Mouse (Mus musculus): ENCODE results near the gene Plekhg4. TPM values are rescaled to one million over a fixed set of nuclear protein-coding genes. Genes with fewer than 3 reads are reported as not detected.

The Plekhg4 gene
- polyA plus RNA-seq, 1 experiment = 0.52 TPM

DNA sequence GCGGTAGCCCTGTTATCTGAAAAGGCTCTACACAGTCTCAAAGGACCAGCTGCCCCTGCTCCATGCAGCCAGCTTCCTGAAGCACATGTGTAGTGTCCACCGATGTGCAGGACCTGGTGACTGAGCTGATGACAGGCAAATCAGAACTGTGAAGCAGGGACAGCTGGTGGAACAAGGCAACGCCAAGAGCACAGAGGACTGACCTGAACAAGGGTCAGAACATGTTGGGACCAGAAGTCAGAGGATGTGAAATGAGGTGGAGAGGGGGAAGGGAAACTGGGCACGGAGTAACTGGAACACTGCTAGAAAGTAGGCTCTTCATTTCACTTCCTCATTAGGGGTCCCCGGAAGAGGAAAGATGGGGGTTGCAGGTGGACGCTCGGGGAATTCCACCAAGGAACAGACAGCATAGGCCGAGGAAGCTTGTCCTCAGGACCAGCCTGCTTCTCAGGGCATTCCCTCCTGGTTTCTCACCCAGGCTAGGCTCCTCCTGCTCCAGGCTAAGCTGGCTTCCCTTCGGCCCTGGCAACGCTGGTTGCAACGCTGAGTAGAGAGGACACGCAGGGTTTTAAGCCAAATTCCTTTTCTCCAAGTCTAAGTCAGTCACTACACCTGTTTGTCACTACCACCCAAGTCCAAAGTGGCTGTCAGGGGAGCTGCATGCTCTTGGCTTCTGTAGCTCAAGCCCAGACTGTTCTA is 20.2 kb downstream of the Plekhg4 start:
- no peak for DNase-seq (ENCODE audit: low read depth, low spot score)
- 86% methylated on average over 12 of the region's 12 CpGs for WGBS

DNA sequence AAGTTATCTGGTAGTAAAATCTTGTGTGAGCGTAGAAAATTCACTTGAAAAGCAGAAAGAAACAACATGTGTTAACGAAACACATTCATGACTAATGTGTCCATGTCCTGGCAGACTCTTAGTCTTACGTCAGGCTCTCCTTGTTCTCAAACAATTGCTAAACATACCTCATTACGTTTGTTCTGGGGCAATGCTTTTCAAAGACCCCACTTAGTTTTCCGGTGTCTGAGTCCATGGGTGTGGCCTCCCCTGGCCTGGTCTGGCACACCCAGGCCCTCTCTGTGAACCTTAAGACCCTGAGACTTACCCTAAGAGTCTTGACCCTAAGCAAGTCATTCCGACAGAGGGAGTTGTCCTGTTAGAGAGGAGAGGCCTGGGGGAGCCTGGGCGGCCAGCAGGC is 20.8 kb downstream of the Plekhg4 start:
- no peak for DNase-seq (ENCODE audit: low read depth, low spot score)
- WGBS = 68% methylated on average over 7 of the region's 7 CpGs

DNA sequence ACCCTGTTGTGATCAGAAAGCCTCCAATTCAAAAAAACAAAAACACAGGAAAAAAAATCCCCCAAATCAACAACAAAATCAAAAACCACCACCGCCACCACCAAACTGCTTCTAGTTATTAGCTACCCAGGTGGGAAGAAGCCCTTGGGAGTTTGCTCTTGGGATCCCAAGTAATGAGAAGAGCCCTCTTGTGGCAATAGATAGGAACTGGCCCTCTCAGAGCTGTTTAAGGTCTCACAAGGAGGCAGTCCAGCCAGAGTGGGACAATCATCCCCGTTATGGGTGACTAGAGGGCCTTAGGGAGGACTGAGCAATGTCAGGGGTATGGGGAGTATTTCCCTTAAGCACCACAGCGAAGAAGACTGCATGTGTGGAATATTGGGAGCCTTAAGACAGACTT is 24.7 kb downstream of the Plekhg4 start:
- 29% methylated on average over 3 of the region's 3 CpGs for WGBS
- DNase-seq (ENCODE audit: low read depth, low spot score) = peak; percentile 21

DNA sequence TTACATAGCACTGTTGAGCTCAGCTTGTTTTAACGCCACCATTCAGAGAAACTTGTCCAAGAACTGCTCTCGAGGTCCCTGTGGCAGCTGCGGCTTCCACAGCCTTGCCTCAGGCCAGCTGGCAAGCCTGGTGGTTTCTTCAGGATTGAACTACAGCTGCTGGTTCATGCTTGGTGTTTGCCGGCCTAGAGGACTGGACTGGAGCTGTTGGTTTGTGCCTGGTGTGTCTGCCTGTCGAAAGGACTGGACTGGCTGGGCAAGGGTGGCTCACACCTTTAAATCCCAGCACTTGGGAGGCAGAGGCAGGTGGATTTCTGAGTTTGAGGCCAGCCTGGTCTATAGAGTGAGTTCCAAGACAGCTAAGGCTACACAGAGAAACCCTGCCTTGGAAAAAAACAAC is 26.9 kb downstream of the Plekhg4 start:
- DNase-seq (ENCODE audit: low read depth, low spot score) = no peak
- WGBS = 84% methylated on average over 5 of the region's 5 CpGs

DNA sequence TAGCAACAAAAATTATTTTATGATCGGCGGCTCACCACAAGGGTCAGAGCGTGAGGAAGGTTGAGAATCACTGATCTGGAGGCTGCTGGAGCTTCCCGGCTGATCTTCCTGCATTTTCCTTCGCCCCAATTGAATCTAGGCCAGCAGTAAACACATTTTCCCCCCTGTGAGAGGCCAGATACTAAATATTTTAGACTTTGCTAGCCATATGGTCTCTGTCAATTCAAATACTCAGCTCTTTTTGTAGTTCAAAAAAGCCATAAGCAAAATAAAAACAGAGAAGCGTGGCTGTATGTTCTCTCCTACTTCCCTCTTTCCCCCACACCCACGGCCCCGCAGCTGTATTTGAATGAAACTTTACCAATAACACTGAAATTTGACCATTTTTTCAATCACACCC is 30.4 kb downstream of the Plekhg4 start:
- 71% methylated on average over 8 of the region's 8 CpGs for WGBS
- DNase-seq (ENCODE audit: low read depth, low spot score) = no peak

DNA sequence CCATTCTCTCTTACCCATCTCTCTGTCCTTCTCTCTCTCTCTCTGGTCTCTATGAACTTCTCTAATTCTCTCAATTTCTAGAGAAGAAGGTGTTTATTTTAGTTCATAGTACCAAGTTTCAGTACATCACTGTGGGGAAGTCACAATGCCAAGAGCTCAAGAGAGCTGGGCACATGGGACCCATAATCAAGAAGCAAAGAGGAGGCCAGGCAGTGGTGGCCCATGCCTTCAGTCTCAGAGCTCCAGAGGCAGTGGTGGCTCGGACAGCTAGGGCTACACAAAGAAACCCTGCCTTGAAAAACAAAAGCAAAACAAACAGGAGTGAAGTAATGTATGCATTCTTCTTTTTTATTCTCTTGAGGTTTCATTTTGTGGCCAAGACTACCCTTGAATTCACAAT is 31.4 kb downstream of the Plekhg4 start:
- WGBS = 71% methylated on average over 1 of the region's 1 CpGs
- DNase-seq (ENCODE audit: low read depth, low spot score) = no peak

DNA sequence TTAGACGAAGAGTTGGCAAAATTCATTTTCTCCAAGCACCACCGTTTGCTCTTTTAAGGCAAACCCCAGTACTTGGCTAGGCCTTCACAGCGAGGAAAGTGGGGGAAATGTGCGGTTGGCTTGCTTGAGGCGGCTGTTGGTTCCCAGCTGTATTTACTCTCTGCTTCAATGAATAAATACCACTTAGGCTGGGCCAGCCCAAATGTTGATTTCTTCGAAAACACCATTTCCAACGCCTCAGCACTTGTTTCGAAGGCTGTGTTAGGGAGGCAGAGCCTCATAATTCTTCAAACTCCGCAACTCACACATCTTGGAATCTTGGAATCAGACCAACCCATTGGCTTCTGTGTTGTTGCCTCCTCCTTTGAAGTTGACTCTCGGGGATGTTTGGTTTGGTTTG is 33.3 kb downstream of the Plekhg4 start:
- no peak for DNase-seq (ENCODE audit: low read depth, low spot score)
- WGBS = 43% methylated on average over 10 of the region's 10 CpGs

DNA sequence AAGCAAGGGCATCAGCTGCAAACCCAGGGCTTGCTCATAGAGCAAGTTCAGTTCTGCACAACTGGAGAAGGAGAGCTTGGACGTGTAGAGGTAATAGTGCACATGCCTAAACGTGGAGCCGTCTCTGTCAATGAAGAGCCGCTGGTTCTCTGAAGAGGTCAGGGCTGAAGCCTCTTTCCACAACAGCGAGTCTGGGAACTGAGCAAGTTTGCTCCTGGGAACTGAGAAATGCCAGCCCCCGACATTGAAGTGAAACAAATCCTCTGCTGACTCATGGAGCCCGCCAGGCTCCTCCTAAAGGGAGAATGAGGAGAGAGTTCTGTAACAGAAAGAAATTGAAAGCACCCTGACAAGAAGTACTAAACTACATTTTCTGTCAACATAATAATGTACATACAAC is 35.3 kb downstream of the Plekhg4 start:
- DNase-seq (ENCODE audit: low read depth, low spot score) = no peak
- WGBS = 61% methylated on average over 7 of the region's 7 CpGs

DNA sequence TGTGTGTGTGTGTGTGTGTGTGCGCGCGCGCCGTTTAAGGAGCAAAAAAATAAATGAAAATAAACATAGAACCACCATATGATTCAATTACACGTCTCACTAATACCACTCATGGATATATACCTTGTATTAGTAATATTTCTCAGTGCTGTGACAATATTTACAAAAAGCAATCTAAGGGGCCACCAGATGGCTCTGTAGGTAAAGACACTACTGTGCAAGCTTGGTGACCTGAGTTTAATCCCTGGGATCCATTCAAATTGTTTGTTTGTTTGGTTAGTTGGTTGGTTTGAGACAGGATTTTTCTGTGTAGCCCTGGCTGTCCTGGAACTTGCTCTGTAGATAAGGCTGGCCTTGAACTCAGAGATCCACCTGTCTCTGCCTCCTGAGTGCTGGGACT is 36.9 kb downstream of the Plekhg4 start:
- no peak for DNase-seq (ENCODE audit: low read depth, low spot score)
- WGBS = 92% methylated on average over 6 of the region's 6 CpGs

DNA sequence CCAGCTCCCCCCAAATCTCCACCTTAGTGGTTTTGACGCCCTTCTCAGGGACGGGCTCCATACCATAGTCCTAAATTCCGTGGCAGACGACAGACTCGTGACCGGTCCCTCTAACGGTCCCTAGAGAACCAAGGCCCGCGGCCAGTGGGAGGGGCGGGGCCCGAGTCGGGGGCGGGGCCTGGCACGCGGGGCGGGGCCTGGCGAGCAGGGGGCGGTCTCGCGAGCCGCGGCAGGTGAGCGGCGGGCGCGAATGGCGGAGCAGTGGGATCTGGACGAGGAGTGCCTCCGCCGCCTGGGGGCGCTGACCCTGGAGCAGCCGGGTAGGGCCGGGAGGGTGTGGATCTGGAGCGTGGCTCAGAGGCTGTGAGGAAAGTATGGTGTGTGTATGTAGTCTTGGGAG is 40.3 kb downstream of the Plekhg4 start, which contains the start of the genes Kctd19 and Lrrc36:
Gene Kctd19 (minus strand): TSS at position 112 of the 400 bp plus-strand sequence.
Gene Lrrc36 (plus strand): TSS at position 181 of the 400 bp plus-strand sequence.
- WGBS = 3% methylated on average over 34 of the region's 34 CpGs
- peak; percentile 11 for DNase-seq (ENCODE audit: low read depth, low spot score)

DNA sequence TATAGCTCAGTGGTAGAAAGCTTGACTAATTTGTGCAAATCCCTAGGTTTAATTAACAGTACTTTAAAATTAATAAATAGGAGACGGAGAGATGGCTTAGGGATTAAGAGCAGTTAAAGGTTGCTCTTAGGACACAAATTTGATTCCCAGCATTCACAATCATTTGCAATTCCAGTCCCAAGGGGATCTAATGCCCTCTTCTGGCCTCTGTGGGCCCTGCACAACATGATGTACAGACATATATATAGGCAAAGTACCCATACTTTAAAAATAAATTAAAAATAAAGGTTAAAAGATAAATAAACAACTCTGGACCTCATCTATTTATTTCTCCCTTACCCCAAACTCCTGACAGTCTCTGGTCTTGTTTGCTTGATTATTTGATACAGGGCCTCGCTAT is 45.9 kb downstream of the Plekhg4 start:
- DNase-seq (ENCODE audit: low read depth, low spot score) = no peak
- 83% methylated on average over 2 of the region's 2 CpGs for WGBS

DNA sequence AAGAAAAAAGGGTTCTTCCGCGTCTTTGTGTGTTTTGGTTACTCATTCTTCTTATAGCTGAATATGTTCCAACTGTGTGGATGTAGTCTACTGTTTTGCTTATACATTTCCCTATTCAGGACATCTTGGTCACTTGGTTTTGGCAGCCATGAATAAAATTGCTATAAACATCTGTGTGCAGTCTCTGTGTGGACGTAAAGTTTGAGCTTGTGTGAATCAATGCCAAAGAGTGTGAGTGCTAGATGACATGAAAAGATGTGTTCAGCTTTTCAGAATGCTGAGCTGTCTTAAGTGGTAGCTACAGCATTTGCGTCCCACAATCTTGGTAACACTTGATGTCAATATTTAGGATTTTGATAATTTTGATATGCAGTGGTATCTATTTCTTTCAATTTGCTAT is 46.7 kb downstream of the Plekhg4 start:
- no peak for DNase-seq (ENCODE audit: low read depth, low spot score)
- 85% methylated on average over 4 of the region's 4 CpGs for WGBS

DNA sequence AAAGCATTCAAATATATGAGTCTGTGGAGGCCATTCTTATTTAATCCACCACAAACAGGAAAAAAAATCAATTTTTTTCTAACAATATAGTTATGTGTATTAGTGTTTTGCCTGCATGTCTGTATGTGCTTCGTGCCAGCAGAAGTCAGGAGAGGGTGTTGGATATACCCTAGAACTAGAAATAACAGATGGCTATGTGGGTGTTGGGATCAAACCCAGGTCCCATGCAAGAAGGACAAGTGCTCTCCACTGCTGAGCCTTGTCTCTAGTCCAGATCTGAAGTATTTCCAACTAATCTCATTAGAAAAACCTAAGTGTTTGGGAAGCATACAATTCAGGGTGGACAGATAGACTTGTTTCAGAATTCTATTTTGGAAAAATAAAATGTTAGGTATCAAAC is 48.9 kb downstream of the Plekhg4 start:
- 63% methylated on average over 1 of the region's 1 CpGs for WGBS
- no peak for DNase-seq (ENCODE audit: low read depth, low spot score)

DNA sequence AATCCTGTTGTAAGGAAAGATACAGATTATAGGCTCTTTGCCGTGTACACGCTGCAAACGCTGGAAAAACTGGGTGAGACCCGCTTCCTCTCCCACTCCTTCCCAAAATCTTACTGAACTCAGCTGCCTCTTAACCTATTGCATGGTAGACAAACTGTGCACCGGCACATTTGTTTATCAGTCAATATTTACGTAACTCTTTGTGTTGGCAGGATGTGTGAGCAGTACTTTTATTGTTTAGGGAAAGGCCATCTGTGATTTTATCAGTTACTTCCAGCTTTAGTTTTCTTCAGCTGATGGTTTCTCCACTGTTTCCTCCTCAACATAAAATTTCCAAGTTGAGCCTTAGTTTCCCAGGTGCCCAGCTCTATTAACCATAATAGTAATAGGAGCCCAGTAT is 53.8 kb downstream of the Plekhg4 start:
- no peak for DNase-seq (ENCODE audit: low read depth, low spot score)
- WGBS = 19% methylated on average over 6 of the region's 6 CpGs

DNA sequence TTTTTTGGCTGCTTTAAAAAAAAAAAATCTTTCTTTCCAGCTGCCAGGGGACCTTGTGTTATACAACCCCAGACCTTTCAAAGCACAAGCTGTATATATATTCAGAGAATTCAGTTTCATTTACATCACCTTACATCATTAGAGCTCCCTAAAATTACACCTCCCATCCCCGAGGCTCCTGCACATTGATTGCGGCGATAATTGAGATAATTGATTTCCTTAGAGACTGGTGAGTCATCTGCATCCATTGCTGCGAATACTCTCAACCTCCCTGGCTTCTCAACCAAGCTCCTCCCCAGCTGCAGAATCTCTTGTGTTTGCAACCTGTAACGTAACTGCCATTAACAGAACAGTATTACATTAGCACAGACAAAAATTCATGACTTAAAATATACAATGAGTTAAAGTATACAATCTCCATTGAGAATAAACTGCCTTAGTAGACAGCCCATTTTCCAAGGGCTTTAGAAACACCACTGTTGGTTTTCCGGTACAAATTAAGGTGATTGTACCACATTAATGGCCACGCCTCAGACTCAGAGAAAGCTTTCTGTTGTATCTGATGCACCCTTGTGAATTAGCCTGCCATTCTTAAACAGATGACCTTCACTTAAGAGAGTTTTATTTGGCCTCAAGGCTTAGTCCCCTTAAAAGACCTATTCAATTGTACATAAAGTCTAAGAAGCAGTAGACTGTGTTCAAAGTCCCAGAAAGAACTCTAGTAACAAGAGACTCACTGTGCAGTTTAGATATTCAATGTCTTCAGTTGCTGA is 58.9 kb downstream of the Plekhg4 start:
- WGBS = 60% methylated on average over 7 of the region's 7 CpGs

More for the DNA sequence above, 58.9 kb downstream of the Plekhg4 start:
- no peak for DNase-seq (ENCODE audit: low read depth, low spot score)

Other genes starting within 250 kb of the Plekhg4 start
- not detected in 2 replicates for gene Ces4a, start 241.5 kb upstream of the Plekhg4 start, polyA plus RNA-seq (2012; rRNA removed)
- gene Cbfb, start 202.6 kb upstream of the Plekhg4 start, polyA plus RNA-seq (2012; rRNA removed) = 7.0 and 8.1 TPM in 2 replicates
- 13.0 and 14.5 TPM in 2 replicates for gene D230025D16Rik, start 148.1 kb upstream of the Plekhg4 start, polyA plus RNA-seq (2012; rRNA removed)
- gene B3gnt9, start 118.1 kb upstream of the Plekhg4 start, polyA plus RNA-seq (2012; rRNA removed) = 4.9 and 6.2 TPM in 2 replicates
- 57.4 and 64.0 TPM in 2 replicates for gene Tradd, start 108.7 kb upstream of the Plekhg4 start, polyA plus RNA-seq (2012; rRNA removed)
- gene Fbxl8, start 108.6 kb upstream of the Plekhg4 start, polyA plus RNA-seq (2012; rRNA removed) = 16.3 and 16.9 TPM in 2 replicates
- 0.74 and 1.2 TPM in 2 replicates for gene Hsf4, start 103.5 kb upstream of the Plekhg4 start, polyA plus RNA-seq (2012; rRNA removed)
- 0.82 and 0.88 TPM in 2 replicates for gene Nol3, start 97.1 kb upstream of the Plekhg4 start, polyA plus RNA-seq (2012; rRNA removed)
- 1.7 and 2.0 TPM in 2 replicates for gene 4931428F04Rik, start 83.4 kb upstream of the Plekhg4 start, polyA plus RNA-seq (2012; rRNA removed)
- 1.6 and 2.5 TPM in 2 replicates for gene Exoc3l, start 77.2 kb upstream of the Plekhg4 start, polyA plus RNA-seq (2012; rRNA removed)
- gene E2f4, start 75.6 kb upstream of the Plekhg4 start, polyA plus RNA-seq (2012; rRNA removed) = 147 and 149 TPM in 2 replicates
- gene Elmo3, start 67.7 kb upstream of the Plekhg4 start, polyA plus RNA-seq (2012; rRNA removed) = 65.9 and 82.0 TPM in 2 replicates
- gene Lrrc29, start 47.0 kb upstream of the Plekhg4 start, polyA plus RNA-seq (2012; rRNA removed) = 4.6 and 5.8 TPM in 2 replicates
- gene Tmem208, start 46.9 kb upstream of the Plekhg4 start, polyA plus RNA-seq (2012; rRNA removed) = 120 and 134 TPM in 2 replicates
- gene Fhod1, start 25.3 kb upstream of the Plekhg4 start, polyA plus RNA-seq (2012; rRNA removed) = 20.1 and 28.9 TPM in 2 replicates
- gene Slc9a5, start 24.4 kb upstream of the Plekhg4 start, polyA plus RNA-seq (2012; rRNA removed) = 2.7 and 4.0 TPM in 2 replicates
- gene Kctd19, start 40.2 kb downstream of the Plekhg4 start, polyA plus RNA-seq (2012; rRNA removed) = 0.07 TPM in 1 of 2 replicates, not detected in the other
- 0.12 and 0.25 TPM in 2 replicates for gene Lrrc36, start 40.3 kb downstream of the Plekhg4 start, polyA plus RNA-seq (2012; rRNA removed)
- gene Tppp3, start 98.3 kb downstream of the Plekhg4 start, polyA plus RNA-seq (2012; rRNA removed) = 73.9 and 101 TPM in 2 replicates
- 15.0 and 16.3 TPM in 2 replicates for gene Zdhhc1, start 123.6 kb downstream of the Plekhg4 start, polyA plus RNA-seq (2012; rRNA removed)
- 19.6 and 50.5 TPM in 2 replicates for gene Hsd11b2, start 145.5 kb downstream of the Plekhg4 start, polyA plus RNA-seq (2012; rRNA removed)
- gene Atp6v0d1, start 192.8 kb downstream of the Plekhg4 start, polyA plus RNA-seq (2012; rRNA removed) = 103 and 110 TPM in 2 replicates
- 7.1 and 10.2 TPM in 2 replicates for gene Ripor1, start 232.0 kb downstream of the Plekhg4 start, polyA plus RNA-seq (2012; rRNA removed)

Measured in large intestine, adult 2 months (tissue).